Mouse (Mus musculus): ENCODE results near the gene Ino80e.
"Not testable (repeated sequence)": the region's sequence is repeated elsewhere in the genome, so short reads cannot be mapped to it uniquely, and the experiment has no call there.

Gene Ino80e

GRCm38 (mm10) chr7:126862147-126862784 lies at the start of gene Ino80e:
Gene Ino80e (minus strand): TSS chr7:126862377.
- peak; percentile 93 for DNase-seq (ENCODE audit: low spot score)

- no peak for DNase-seq (ENCODE audit: low spot score)
Observed at GRCm38 (mm10) chr7:126905590-126905989, 43.4 kb upstream of the Ino80e start.

GRCm38 (mm10) chr7:126899781-126900180 lies 37.6 kb upstream of the Ino80e start:
- not testable (repeated sequence) for DNase-seq (ENCODE audit: low spot score)

GRCm38 (mm10) chr7:126898102-126898990 lies 36.2 kb upstream of the Ino80e start:
- DNase-seq (ENCODE audit: low spot score): peak; percentile 95

DNA sequence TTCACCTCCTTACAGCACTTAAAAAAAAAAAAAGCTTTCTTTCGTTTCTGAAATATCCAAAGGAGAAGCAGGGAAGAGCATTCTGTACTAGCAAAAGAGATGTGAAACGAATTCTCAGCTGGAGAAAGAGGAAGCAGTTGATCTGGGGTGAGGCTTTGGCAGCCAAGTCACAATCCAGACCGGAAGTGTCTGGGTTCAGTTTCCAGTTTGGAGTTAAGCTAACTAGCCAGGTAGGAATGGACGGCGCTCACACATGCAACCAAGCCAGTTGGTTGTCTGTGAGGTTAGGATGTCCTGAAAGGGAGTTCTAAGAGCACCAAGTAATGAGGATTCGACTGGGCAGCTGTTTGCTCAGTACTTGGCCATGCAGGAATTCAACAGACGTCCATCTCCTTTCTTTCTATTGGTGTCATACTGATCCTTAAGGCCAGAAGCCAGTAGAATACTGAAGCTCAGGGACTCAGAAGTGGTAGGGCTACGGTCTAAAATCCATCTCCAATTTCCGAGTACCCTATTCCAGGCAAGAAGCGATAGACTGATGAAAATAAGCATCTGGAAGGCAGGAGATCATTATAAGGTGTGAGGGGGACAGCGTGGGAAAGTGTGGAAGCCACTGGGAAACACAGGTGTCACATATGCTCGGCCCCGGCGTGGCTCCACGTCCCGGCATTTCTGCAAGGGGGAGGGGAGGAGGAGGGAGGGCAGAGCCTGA lies 35.4 kb upstream of the Ino80e start:
- DNase-seq (ENCODE audit: low spot score): peak; percentile 20

- DNase-seq (ENCODE audit: low spot score): no peak
Observed at GRCm38 (mm10) chr7:126896912-126897311, 34.7 kb upstream of the Ino80e start.

DNA sequence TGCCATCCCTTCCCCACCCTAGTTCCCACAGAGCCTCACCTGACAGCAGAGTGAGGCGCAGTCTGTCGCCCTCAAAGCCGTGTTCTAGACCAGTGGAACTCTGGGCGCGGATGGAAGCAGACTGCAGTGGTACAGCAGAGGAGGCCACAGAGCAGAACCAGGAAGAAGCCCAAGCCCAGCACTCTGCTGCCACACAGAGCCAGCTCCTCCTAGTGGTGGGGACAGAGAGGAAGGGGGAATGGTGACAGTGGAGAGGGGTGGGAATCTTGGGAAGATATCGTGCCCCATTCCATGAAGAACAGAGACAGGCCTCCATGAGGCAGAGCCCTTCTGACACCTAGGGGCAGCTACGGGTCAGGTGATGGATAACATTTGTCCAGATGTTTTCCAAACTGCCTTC lies 26.7 kb upstream of the Ino80e start:
- no peak for DNase-seq (ENCODE audit: low spot score)

GRCm38 (mm10) chr7:126887281-126887680 lies 25.1 kb upstream of the Ino80e start:
- DNase-seq (ENCODE audit: low spot score): no peak

DNA sequence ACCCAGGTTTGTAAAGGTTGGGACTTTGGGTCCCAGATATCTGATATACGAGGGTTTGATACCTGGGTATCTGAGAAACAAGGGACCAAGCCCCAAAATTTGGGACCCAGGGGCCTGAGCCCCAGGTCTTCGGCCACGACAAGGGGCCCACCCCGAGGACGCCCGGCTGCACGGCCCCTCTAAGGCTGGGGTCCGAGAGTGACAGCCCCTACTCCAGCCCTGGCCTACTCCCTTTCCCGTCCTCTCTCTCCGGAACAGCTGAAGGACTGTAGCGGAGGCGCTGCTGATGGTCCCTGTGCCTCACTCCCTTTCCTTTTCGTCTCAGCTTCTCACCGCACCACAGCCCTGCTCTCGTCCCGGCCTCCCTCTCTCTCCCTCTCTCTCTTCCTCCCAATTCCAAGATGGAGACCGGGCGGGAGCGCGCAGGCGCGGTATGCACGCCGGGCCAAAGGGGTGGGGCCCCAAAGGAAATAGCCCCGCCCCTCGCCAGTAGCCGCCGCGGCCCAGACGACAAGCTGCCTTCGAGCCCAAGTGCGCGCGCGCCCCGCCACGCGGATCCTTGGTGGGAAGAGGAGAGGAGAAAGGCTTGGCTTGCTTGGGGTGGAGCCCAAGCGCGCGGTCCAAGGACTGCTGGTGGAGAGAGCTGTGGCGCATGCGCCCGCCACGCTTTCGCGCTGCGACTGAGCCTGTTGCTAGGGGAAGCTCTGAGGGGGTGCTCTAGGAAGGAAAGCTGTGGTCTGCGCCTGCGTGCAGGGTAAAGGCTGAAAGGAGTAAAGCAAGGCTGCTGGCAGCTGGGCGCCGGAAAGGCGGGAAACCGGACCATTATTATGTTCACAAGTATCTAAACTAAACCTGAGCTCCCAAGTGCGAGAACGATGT lies 22.3 kb upstream of the Ino80e start, which contains the start of gene Taok2:
Taok2 (minus strand) TSS at position 418 of the 879 bp plus-strand sequence.
- peak; percentile 91 for DNase-seq (ENCODE audit: low spot score)

GRCm38 (mm10) chr7:126883731-126884181 lies 21.6 kb upstream of the Ino80e start:
- no peak for DNase-seq (ENCODE audit: low spot score)

DNA sequence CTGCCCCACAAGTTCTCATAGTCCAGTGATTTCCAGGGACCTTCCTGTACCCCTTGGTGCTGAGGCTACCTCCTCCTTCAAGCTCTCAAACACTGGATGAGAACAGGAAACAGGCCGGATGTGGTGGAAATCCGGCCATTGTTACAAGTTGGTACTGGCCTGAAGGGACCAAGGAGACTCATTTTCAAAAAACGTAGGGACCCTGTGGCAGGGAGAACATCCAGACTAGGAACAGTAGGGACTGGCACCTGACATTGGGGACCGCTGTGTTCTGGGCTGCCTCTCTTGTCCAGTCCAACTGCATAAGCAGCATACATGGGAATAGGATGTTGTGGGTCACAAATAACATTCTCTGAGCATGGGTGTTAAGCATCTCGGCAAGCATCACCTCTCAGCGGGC lies 18.9 kb upstream of the Ino80e start:
- DNase-seq (ENCODE audit: low spot score): no peak

DNA sequence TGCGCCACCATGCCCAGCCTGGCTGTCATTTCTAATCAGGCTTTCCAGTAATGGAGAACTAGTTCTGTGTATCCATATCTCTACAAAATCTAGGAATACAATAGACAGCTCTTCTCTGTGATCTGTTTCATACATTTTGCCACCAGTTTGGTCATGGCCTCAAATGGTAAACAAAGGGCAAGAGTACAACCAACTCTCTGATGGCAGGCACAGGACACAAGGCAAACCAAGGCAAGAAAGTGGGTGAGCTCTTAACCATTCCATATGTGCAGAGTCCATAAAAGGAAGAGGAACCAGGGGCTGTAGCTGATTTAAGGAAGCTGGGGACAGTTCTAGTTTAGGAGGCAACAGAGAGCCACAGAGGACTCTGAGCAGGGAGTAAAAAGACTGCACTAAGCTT lies 15.1 kb upstream of the Ino80e start:
- DNase-seq (ENCODE audit: low spot score): no peak

DNA sequence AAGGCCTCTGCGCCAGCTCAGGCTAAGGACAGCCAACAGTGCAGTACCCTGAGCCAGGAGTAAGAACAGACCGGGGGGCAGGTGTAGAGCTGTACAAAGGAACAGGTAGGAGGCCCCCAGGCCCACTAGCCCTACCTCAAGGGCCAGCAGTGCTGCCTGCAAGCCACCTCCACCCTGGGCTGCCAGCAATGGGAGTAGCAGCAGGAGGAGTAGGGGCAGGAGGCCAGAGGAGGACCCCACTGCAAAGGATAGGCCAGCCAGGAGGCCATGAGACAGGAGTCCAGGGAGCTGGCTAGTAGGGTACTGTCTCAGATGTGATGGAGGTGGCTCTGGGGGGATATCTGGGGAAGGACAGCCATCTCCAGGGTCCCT lies 8.3 kb upstream of the Ino80e start:
- no peak for DNase-seq (ENCODE audit: low spot score)

GRCm38 (mm10) chr7:126869780-126870519 lies 7.8 kb upstream of the Ino80e start:
- no peak for DNase-seq (ENCODE audit: low spot score)

GRCm38 (mm10) chr7:126868003-126868402 lies 5.8 kb upstream of the Ino80e start:
- no peak for DNase-seq (ENCODE audit: low spot score)

DNA sequence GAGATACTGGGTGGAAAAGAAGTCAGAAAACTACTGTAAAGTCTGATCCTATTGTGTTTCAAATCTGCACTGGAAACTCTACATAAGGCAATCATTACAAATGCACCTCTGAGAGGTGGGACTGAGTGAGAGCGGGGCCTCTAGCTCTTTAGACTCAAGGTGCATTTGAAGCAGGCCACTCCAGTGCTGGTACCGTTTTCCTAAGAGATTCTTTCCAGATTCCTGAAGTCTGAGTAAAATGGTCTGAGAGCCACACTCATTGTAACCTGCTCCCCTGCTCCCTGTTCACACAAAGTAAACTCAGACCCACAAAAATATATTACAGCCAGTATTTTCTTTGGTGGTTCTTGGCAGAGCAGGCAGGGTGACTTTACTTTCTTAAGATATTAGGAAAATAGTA lies 5.4 kb upstream of the Ino80e start:
- no peak for DNase-seq (ENCODE audit: low spot score)

GRCm38 (mm10) chr7:126863791-126864190 lies 1.6 kb upstream of the Ino80e start:
- DNase-seq (ENCODE audit: low spot score): no peak

GRCm38 (mm10) chr7:126861429-126862130 lies 597 bp downstream of the Ino80e start, which contains the start of gene Hirip3:
Gene Hirip3 (plus strand): TSS chr7:126861972.
- DNase-seq (ENCODE audit: low spot score): peak; percentile 88

GRCm38 (mm10) chr7:126860987-126861386 lies 1.2 kb downstream of the Ino80e start:
- no peak for DNase-seq (ENCODE audit: low spot score)

All from adipocyte (in vitro differentiated cells).